Mouse (Mus musculus) right cerebral cortex, postnatal 4 days (tissue): ENCODE measurements around the gene S100a11.

Source experiments
- DNase-seq: peaks from one replicate; pipeline ENCODE4 v3.0.0-alpha.2; 2022

The S100a11 gene

DNA sequence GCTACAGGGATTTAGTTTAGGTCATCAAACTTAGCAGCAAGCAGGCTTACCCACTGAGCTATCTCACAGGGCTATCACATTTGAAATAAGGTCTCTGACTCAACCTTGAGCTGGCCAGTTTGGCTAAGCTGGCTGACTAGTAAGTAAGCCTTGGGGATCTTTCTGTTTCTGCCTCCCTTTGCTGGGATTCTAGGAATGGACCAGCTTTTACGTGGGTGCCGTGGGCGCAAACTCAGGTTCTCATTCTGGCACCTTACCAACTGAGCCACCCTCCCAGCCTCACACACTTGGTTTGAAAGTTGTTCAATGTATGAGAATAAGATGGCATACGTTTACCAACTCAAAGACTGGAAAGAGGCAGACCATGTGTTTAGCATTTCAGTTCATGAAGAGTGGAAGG lies 42.9 kb downstream of the S100a11 start:
- DNase-seq = no peak

DNA sequence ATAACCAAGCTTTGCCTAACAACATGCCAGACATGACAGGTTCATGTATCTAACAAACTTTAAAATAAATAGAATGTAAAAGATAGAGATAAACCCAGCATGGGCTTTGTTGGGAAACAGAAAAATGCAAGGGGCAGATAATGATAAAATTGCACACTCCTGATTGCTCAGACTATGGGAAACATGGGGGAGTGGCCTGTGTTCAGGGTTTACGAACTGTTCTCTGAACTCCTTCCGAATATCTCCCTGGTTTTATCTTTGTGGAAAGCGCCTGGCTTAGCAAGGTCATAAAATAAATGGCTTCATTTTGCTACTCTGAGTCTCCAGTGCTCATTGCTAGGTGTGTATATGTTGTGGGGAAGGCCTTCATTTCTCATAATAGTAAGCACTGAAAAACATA lies 46.6 kb downstream of the S100a11 start:
- no peak for DNase-seq

DNA sequence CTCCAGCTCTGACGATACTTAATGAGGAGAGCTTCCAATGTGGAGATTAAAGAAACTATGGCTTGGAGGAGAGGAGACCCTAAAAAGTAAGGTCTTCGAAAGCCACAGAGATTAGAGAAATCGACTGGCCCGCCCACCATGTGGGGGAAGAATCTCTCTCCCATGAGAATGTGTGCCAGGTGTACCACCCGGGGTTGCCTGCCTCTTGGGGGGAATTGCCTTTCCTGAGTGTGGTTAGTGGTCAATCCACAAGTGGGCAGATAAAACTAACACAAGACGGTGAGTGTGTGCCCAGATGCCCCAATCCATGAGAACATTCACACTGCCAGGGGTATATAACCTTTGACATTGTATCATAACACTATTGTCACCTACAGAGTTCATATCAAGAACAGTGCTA lies 47.4 kb downstream of the S100a11 start:
- no peak for DNase-seq

DNA sequence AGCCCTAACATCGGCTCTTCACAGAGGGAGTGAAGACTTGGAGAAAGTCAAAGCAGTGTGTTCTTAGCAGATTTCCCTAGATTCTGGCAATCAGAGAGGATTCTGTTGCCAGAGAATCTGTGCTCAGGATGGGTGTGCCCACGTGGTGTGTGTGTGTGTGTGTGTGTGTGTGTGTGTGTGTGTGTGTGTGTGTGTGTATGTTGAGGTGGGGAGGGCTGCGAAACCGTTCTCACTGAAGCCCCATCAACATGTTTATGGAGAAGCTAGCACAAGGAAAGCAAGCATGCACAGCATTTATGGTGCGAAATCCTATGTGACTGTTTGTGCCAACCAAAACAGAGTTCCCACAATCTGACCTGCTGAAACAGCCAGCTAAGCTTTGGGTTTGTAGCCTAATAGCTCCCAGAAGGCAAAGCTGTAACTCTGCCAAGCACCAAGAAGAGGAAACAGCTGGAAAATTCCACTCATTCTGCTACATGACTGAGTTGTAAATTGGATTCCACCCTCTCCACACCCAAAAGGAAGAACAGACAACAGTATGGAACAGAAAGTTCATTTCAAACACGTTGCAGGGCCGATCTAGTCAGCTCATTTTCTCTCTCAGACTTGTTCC lies 48.2 kb downstream of the S100a11 start:
- no peak for DNase-seq

DNA sequence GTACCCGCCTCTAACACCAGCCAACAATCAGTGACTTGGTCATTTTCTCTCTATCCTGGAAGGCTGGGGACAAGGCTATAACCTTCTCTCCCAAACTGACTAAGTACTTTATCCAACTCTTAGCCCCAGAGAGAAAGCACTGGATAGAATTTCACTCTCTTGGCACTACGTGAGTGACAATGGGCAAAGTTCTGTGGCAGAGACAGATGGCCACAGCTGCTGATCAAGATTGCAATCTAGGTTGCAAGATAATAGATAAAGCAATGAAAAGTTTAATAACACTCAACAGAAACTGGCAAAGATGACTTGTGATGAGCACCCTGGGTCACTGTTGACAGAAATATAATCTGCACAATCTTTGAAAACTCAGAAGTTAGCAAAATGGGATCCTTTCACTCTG lies 48.8 kb downstream of the S100a11 start:
- DNase-seq = no peak

DNA sequence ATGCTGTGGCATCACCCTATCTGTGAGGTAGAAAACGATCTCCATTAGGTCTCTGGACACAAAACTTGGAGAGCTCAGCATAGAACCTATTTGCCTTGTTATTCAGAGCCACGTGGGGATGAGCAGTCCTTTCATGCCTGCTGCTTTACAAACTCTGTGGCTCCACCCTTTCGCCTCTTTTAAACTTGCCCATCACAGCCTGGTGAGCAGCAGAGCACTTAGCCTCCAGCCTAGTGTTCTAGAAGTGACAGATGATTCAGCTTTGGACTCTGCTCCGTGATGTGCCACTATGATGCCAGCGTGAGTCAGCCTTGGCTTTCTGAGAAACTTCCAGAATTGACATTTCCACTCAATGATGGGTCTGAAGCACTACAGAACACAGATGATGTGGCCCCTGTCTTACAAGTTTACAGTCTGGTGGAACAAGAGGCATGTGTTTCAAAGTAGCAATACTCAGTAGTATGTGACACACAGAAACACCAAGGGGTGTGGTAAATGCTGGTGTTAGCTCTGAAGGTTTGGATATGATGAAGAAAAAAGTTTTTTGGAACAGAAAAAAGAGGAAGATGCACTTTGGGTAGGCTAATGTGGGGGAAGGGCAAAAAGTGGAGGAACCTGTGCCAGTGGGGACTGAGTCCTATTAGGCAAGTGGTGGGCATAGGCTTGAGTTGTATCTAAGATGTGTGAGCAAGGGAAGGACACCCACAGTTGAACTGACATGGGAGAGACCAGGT lies 51.9 kb downstream of the S100a11 start:
- no peak for DNase-seq
